Mouse (Mus musculus) lung, postnatal 0 days (tissue): ENCODE data around the gene Ewsr1. TPM values are rescaled to one million over a fixed set of nuclear protein-coding genes. Genes with fewer than 3 reads are reported as not detected.
"Not testable (repeated sequence)": the region's sequence is repeated elsewhere in the genome, so short reads cannot be mapped to it uniquely, and the experiment has no call there.

Experiments
- ATAC-seq: fragments of 200-750 bp; cut with Nextera tagmentation; 2 replicates; pipeline ENCODE4 v1.8.0; 2017; ENCODE audit warnings: moderate library complexity
- DNase-seq: peaks from one replicate; pipeline ENCODE4 v3.0.0-alpha.2; 2016; ENCODE audit warnings: low spot score
- H3K27ac ChIP-seq: fragments of 300-500 bp; sonication (generic); 2 replicates; pipeline ENCODE4 v1.5.1; 2014; ENCODE audit warnings: antibody characterized with exemption, mild to moderate bottlenecking, low read length, mixed read lengths
- H3K27me3 ChIP-seq: fragments of 300-500 bp; sonication (generic); replicated peaks from 2 replicates; pipeline ENCODE4 v1.6.1; 2014; ENCODE audit warnings: low read length, mixed read lengths; ENCODE audit not compliant: insufficient read depth
- H3K36me3 ChIP-seq: fragments of 300-500 bp; sonication (generic); 2 replicates; pipeline ENCODE4 v1.6.1; 2014; ENCODE audit warnings: low read length, mixed read lengths; ENCODE audit not compliant: insufficient read depth
- H3K4me1 ChIP-seq: fragments of 300-500 bp; sonication (generic); 2 replicates; pipeline ENCODE4 v1.6.1; 2014; ENCODE audit warnings: antibody characterized with exemption, low read depth, low read length, mixed read lengths; ENCODE audit not compliant: insufficient read depth
- H3K4me2 ChIP-seq: fragments of 300-500 bp; sonication (generic); replicated peaks from 2 replicates; pipeline ENCODE4 v1.6.1; 2014; ENCODE audit warnings: low read depth, mild to moderate bottlenecking, low read length, moderate library complexity, mixed read lengths
- H3K4me3 ChIP-seq: fragments of 300-500 bp; sonication (generic); 2 replicates; pipeline ENCODE4 v1.5.1; 2014; ENCODE audit warnings: low read depth, low read length
- H3K9ac ChIP-seq: fragments of 300-500 bp; sonication (generic); replicated peaks from 2 replicates; pipeline ENCODE4 v1.6.1; 2014; ENCODE audit warnings: low read depth, mild to moderate bottlenecking
- H3K9me3 ChIP-seq: fragments of 300-500 bp; sonication (generic); 2 replicates; pipeline ENCODE4 v1.6.1; 2016; ENCODE audit warnings: low read length, mixed read lengths
- CTCF ChIP-seq: IDR thresholded peaks from 2 replicates; pipeline ENCODE4 v1.5.1; 2016; ENCODE audit warnings: antibody characterized with exemption, mild to moderate bottlenecking
- EP300 ChIP-seq: IDR thresholded peaks from 2 replicates; pipeline ENCODE4 v1.6.1; 2016; ENCODE audit warnings: antibody characterized with exemption, mild to moderate bottlenecking, control low read depth
- WGBS: fragments of 180-500 bp; shearing (Covaris S2); extraction: QIAGEN DNeasy Blood & Tissue Kit; methylation state at CpG from one replicate; pipeline ENCODE4 v1.1.7; 2014; 5-methylcytosine and 5-hydroxymethylcytosine counted together
- polyA plus RNA-seq: library from polyadenylated mRNA; unstranded; fragments of >200 nt; fragmentation: Nextera tagmentation; extraction: Ambion mirVana; gene quantifications from 2 replicates; pipeline ENCODE4 v1.2.1, GENCODE M21; 2015

Ewsr1 gene
- polyA plus RNA-seq, 1 experiment from 2014 or later: 290 TPM

- Histone ChIP-seq H3K4me2 (no peak overlapping the region), H3K36me3 (peaks cover 27% of the 10 kb centered on the region), H3K9ac (no peak overlapping the region), H3K9me3 (no peaks in the 10 kb centered on the region), H3K4me1 (no peaks in the 10 kb centered on the region), H3K4me3 (no peak overlapping the region), H3K27me3 (no peaks in the 10 kb centered on the region), H3K27ac (no peak overlapping the region)
- 0 out of 2 replicates have a peak, but pooled peaks have one; percentile 44 for ATAC-seq
- DNase-seq: peak; percentile 42
- WGBS: 36% methylated on average over 2 of the region's 2 CpGs
- TF ChIP-seq EP300: no peak
- TF ChIP-seq CTCF: peak; percentile 65
These were observed 7.4 kb downstream of the Ewsr1 start for GRCm38 (mm10) chr11:5091706-5092105.

GRCm38 (mm10) chr11:5089147-5089546, 9.9 kb downstream of the Ewsr1 start:
- 94% methylated on average over 1 of the region's 1 CpGs for WGBS
- ATAC-seq: no peak

DNA sequence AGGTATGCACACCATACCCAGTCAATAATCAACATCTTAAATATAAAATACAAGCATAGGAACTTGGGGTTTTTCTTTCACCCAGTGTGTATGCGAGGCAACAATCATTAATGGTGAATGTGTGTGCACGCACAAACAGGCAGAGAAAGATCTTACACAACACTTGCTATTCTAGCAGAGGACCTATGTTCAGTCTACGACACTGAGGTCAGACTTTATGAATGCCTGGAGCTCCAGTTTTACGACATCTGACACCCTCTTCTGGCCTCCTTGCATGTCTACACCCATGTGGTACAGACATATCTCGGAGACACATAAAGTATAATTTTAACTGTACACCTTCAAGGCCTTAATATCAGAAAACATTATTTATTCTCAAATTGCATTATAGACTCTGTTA, 22.2 kb downstream of the Ewsr1 start:
- DNase-seq, H3K9ac ChIP-seq, H3K9me3 ChIP-seq, H3K4me1 ChIP-seq, ATAC-seq, H3K4me2 ChIP-seq, H3K27ac ChIP-seq, H3K4me3 ChIP-seq, H3K27me3 ChIP-seq: not testable (repeated sequence)
- 80% methylated on average over 3 of the region's 5 CpGs for WGBS
- H3K36me3 ChIP-seq: peaks cover 29% of the 10 kb centered on the region

More at GRCm38 (mm10) chr11:5089147-5089546, 9.9 kb downstream of the Ewsr1 start:
- Histone ChIP-seq H3K9ac (no peak overlapping the region), H3K4me1 (no peaks in the 10 kb centered on the region), H3K4me2 (no peak overlapping the region), H3K4me3 (no peak overlapping the region), H3K27me3 (no peaks in the 10 kb centered on the region), H3K9me3 (no peaks in the 10 kb centered on the region), H3K36me3 (peaks cover 43% of the 10 kb centered on the region), H3K27ac (no peak overlapping the region)
- DNase-seq: no peak
- TF ChIP-seq CTCF: no peak
- no peak for TF ChIP-seq EP300

DNA sequence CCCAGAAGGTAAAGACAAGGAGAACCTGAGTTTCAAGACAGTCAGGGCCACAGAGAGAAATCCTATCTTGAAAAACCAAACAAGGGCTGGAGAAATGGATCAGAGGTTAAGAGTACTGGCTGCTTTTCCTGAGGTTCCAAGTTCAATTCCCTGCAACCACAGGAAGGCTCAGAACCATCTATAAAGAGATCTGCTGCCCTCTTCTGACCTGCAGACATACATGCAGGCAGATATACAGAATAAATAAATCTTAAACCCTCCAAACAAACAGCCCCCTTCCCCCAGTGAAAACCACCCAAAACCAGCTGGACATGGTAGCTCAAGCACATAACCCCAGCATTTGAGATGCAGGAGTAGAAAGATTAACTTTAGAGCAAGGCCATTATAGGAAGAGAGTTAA, 23.3 kb downstream of the Ewsr1 start:
- TF ChIP-seq CTCF (peak; percentile 31; the same call in 1 of the 2 replicates), EP300 (no peak)
- Histone ChIP-seq H3K4me2 (no peak overlapping the region), H3K27me3 (no peaks in the 10 kb centered on the region), H3K9ac (no peak overlapping the region), H3K4me1 (no peaks in the 10 kb centered on the region), H3K9me3 (no peaks in the 10 kb centered on the region), H3K36me3 (peaks cover 30% of the 10 kb centered on the region), H3K27ac (no peak overlapping the region), H3K4me3 (no peak overlapping the region)
- DNase-seq (no peak), ATAC-seq (no peak)

DNA sequence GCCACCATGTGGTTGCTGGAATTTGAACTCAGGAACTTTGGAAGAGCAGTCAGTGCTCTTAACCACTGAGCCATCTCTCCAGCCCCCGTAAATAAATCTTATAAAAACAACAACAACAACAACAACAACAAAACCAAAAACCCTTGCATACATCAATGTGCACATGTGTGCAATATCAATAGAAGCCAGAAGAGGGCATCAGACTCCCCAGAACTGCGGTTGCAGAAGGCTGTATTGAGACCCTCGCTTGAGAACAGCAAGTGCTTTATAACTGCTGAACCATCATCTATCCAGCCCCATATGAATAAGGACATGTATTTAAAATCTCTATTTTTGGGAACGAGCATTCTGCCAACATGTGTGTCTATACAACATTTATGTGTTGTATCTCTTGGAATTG, 24.2 kb downstream of the Ewsr1 start:
- H3K9me3 ChIP-seq: no peaks in the 10 kb centered on the region
- peaks cover 26% of the 10 kb centered on the region for H3K36me3 ChIP-seq
- H3K27ac ChIP-seq: no peak overlapping the region
- H3K9ac ChIP-seq: no peak overlapping the region
- no peak for TF ChIP-seq EP300
- TF ChIP-seq CTCF: peak; percentile 66
- WGBS: 62% methylated on average over 4 of the region's 4 CpGs
- no peak overlapping the region for H3K4me3 ChIP-seq
- no peaks in the 10 kb centered on the region for H3K4me1 ChIP-seq
- DNase-seq: peak; percentile 37
- H3K4me2 ChIP-seq: no peak overlapping the region
- ATAC-seq: no peak
- no peaks in the 10 kb centered on the region for H3K27me3 ChIP-seq

DNA sequence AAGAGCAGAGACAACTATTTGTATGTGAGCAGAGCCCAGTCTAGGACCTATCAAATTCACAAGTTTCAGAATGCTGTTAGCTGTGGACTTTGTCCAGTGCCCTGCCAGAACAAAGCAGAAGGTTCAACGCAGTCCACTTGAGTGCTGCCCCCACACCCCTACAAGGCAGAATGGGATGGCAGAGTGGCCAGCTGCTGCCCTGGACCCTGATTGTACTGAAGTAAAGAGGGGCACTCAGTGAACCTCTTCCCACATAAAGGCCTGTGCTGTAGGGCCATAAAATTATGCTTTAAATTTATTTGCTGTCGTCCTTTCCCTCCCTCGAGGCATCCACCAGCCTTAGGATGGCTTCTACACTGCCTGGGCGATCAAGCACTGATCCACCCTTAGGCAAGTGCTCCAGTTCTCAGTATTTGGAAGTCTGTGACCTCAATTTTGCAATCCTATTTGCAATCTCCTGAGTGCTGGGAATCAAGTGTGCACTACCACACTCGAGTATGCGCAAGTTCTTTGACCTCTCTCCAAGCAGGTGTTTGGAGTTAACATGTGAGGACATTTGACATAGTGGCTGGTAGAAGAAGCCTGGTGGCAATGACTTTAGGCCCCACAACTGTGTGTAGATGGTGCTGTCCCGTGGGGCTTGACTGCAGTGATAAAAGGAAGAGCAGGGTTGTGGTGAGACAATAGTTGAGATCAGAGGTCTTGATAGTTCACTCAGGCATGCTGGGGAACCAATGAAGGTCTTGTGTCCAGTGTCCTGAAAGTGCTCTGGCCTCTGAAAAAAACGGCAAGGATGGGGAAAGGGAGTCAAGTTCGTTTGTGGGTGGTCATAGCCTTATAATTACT, 30.7 kb downstream of the Ewsr1 start:
- Histone ChIP-seq H3K4me3 (no peak overlapping the region), H3K9ac (no peak overlapping the region), H3K4me2 (no peak overlapping the region), H3K4me1 (peaks cover 13% of the 10 kb centered on the region), H3K27me3 (no peaks in the 10 kb centered on the region), H3K27ac (no peak overlapping the region), H3K36me3 (peaks cover 24% of the 10 kb centered on the region), H3K9me3 (no peaks in the 10 kb centered on the region)
- TF ChIP-seq EP300: peak; percentile 69
- no peak for TF ChIP-seq CTCF
- ATAC-seq (peak; percentile 45), DNase-seq (peak; percentile 82)
- 66% methylated on average over 9 of the region's 9 CpGs for WGBS
